Mouse (Mus musculus) MEL (cell line): ENCODE data around the gene Iqschfp. TPM values are rescaled to one million over a fixed set of nuclear protein-coding genes. Genes with fewer than 3 reads are reported as not detected.

Experiments used
- DNase-seq: peaks from one replicate; pipeline ENCODE4 v3.0.0; 2011; ENCODE audit warnings: low read depth, low spot score
- H3K27ac ChIP-seq: 2 replicates; pipeline ENCODE4 v1.5.1; 2012; ENCODE audit warnings: low read depth, mild to moderate bottlenecking, control low read depth, low read length, moderate library complexity; ENCODE audit not compliant: control insufficient read depth
- H3K27me3 ChIP-seq, 2 experiments: fragments of 150-350 bp in 1 of 2; sonication (generic) in 1 of 2; 2 replicates each; pipeline ENCODE4 v1.6.1; 2012; ENCODE audit warnings: low read length in 2 of 2, mild to moderate bottlenecking in 2 of 2, improper control_type of control experiment in 1 of 2, moderate library complexity in 1 of 2; ENCODE audit not compliant: insufficient read depth in 2 of 2, control insufficient read depth in 1 of 2
- H3K36me3 ChIP-seq, 2 experiments: 2 replicates each; pipeline ENCODE4 v1.6.1; 2012 to 2014; ENCODE audit warnings: low read length in 2 of 2, improper control_type of control experiment in 1 of 2, inconsistent platforms in 1 of 2, mild to moderate bottlenecking in 1 of 2; ENCODE audit not compliant: insufficient read depth in 2 of 2, control insufficient read depth in 1 of 2
- H3K4me1 ChIP-seq, 2 experiments: fragments of 150-350 bp in 1 of 2; sonication (generic) in 1 of 2; 2 replicates each; pipeline ENCODE4 v1.6.1; 2012; ENCODE audit warnings: low read length in 2 of 2, improper control_type of control experiment in 1 of 2, mild to moderate bottlenecking in 1 of 2; ENCODE audit not compliant: insufficient read depth in 2 of 2, control insufficient read depth in 1 of 2
- H3K4me3 ChIP-seq, 2 experiments: fragments of 150-350 bp in 1 of 2; sonication (generic) in 1 of 2; 2 replicates each; pipeline ENCODE4 v1.5.1; 2012; ENCODE audit warnings: low read depth in 2 of 2, low read length in 2 of 2, mild to moderate bottlenecking in 2 of 2, moderate library complexity in 2 of 2, control low read depth in 1 of 2, improper control_type of control experiment in 1 of 2; ENCODE audit not compliant: control insufficient read depth in 1 of 2, insufficient read depth in 1 of 2
- H3K79me2 ChIP-seq: 2 replicates; pipeline ENCODE4 v1.6.1; 2012; ENCODE audit warnings: mild to moderate bottlenecking, low read length, moderate library complexity; ENCODE audit not compliant: control insufficient read depth, poor library complexity, insufficient read depth
- H3K9ac ChIP-seq: 2 replicates; pipeline ENCODE4 v1.6.1; 2012; ENCODE audit warnings: low read depth, mild to moderate bottlenecking, control low read depth, low read length, moderate library complexity; ENCODE audit not compliant: control insufficient read depth, poor library complexity, severe bottlenecking
- H3K9me3 ChIP-seq: fragments of 150-350 bp; sonication (generic); replicated peaks from 2 replicates; pipeline ENCODE4 v1.6.1; 2012; ENCODE audit warnings: mild to moderate bottlenecking, low read length, improper control_type of control experiment, moderate library complexity; ENCODE audit not compliant: insufficient read depth
- BHLHE40 ChIP-seq: IDR thresholded peaks from 2 replicates; pipeline ENCODE4 v1.6.1; 2012; ENCODE audit warnings: low read depth, mild to moderate bottlenecking, inconsistent platforms, low read length, improper control_type of control experiment, borderline replicate concordance
- CHD1 ChIP-seq: IDR thresholded peaks from 2 replicates; pipeline ENCODE4 v1.6.1; 2012; ENCODE audit warnings: low read depth, mild to moderate bottlenecking, inconsistent platforms, low read length, improper control_type of control experiment
- CHD2 ChIP-seq: IDR thresholded peaks from 2 replicates; pipeline ENCODE4 v1.6.1; 2011; ENCODE audit warnings: low read length, improper control_type of control experiment
- E2F4 ChIP-seq: IDR thresholded peaks from 2 replicates; pipeline ENCODE4 v1.6.1; 2011; ENCODE audit warnings: low read depth, low read length, improper control_type of control experiment, borderline replicate concordance
- EP300 ChIP-seq, 2 experiments: IDR thresholded peaks; 2 replicates each; pipeline ENCODE4 v1.6.1; 2011; ENCODE audit warnings: improper control_type of control experiment in 2 of 2, low read length in 2 of 2, low read depth in 1 of 2, mild to moderate bottlenecking in 1 of 2
- ETS1 ChIP-seq: IDR thresholded peaks from 2 replicates; pipeline ENCODE4 v1.6.1; 2012; ENCODE audit warnings: low read depth, mild to moderate bottlenecking, inconsistent platforms, low read length, improper control_type of control experiment, moderate library complexity
- GATA1 ChIP-seq: IDR thresholded peaks from 2 replicates; pipeline ENCODE4 v1.6.1; 2011; ENCODE audit warnings: low read depth, low read length, improper control_type of control experiment
- KAT2A ChIP-seq: conservative IDR thresholded peaks from 2 replicates; pipeline ENCODE4 v1.6.1; 2012; ENCODE audit warnings: low read depth, low read length, improper control_type of control experiment, inconsistent platforms
- MAFK ChIP-seq: IDR thresholded peaks from 2 replicates; pipeline ENCODE4 v1.6.1; 2011; ENCODE audit warnings: low read depth, mild to moderate bottlenecking, low read length, improper control_type of control experiment, borderline replicate concordance
- MAX ChIP-seq: IDR thresholded peaks from 2 replicates; pipeline ENCODE4 v1.6.1; 2011; ENCODE audit warnings: low read length, improper control_type of control experiment
- MEF2A ChIP-seq: IDR thresholded peaks from 2 replicates; pipeline ENCODE4 v1.6.1; 2014; ENCODE audit warnings: low read depth, mild to moderate bottlenecking, inconsistent platforms, low read length, improper control_type of control experiment; ENCODE audit not compliant: poor library complexity, insufficient replicate concordance, severe bottlenecking; ENCODE audit errors: extremely low read depth
- MYB ChIP-seq: IDR thresholded peaks from 2 replicates; pipeline ENCODE4 v1.6.1; 2011; ENCODE audit warnings: mild to moderate bottlenecking, low read depth, low read length, improper control_type of control experiment
- NRF1 ChIP-seq: IDR thresholded peaks from 2 replicates; pipeline ENCODE4 v1.6.1; 2014; ENCODE audit warnings: low read depth, mild to moderate bottlenecking, inconsistent platforms, low read length, improper control_type of control experiment, moderate library complexity; ENCODE audit not compliant: poor library complexity, insufficient read depth, severe bottlenecking
- POLR2A ChIP-seq, 2 experiments: IDR thresholded peaks; 2 replicates each; pipeline ENCODE4 v1.6.1; 2011 to 2012; ENCODE audit warnings: low read length in 2 of 2, mild to moderate bottlenecking in 2 of 2, control low read depth in 1 of 2, improper control_type of control experiment in 1 of 2, low read depth in 1 of 2, moderate library complexity in 1 of 2; ENCODE audit not compliant: control insufficient read depth in 1 of 2, insufficient read depth in 1 of 2, poor library complexity in 1 of 2
- POLR2AphosphoS5 ChIP-seq: IDR thresholded peaks from 2 replicates; pipeline ENCODE4 v1.6.1; 2012; ENCODE audit warnings: low read depth, borderline replicate concordance, mild to moderate bottlenecking, inconsistent platforms, low read length, moderate library complexity, mixed read lengths
- RAD21 ChIP-seq: IDR thresholded peaks from 2 replicates; pipeline ENCODE4 v1.6.1; 2011; ENCODE audit warnings: mild to moderate bottlenecking, low read depth, low read length, improper control_type of control experiment
- RCOR1 ChIP-seq: IDR thresholded peaks from 2 replicates; pipeline ENCODE4 v1.6.1; 2012; ENCODE audit warnings: low read depth, mild to moderate bottlenecking, inconsistent platforms, low read length, improper control_type of control experiment
- TBP ChIP-seq: IDR thresholded peaks from 2 replicates; pipeline ENCODE4 v1.8.0; 2011; ENCODE audit warnings: low read depth, low read length, improper control_type of control experiment
- TCF12 ChIP-seq: IDR thresholded peaks from 2 replicates; pipeline ENCODE4 v1.6.1; 2014; ENCODE audit warnings: low read depth, mild to moderate bottlenecking, inconsistent platforms, low read length, improper control_type of control experiment, moderate library complexity
- USF1 ChIP-seq: IDR thresholded peaks from 2 replicates; pipeline ENCODE4 v1.6.1; 2014; ENCODE audit warnings: low read depth, mild to moderate bottlenecking, inconsistent platforms, low read length, improper control_type of control experiment, moderate library complexity
- ZMIZ1 ChIP-seq: IDR thresholded peaks from 2 replicates; pipeline ENCODE4 v1.6.1; 2012; ENCODE audit warnings: low read depth, mild to moderate bottlenecking, inconsistent platforms, low read length, improper control_type of control experiment, moderate library complexity
- ZNF384 ChIP-seq: IDR thresholded peaks from 2 replicates; pipeline ENCODE4 v1.6.1; 2012; ENCODE audit warnings: low read depth, mild to moderate bottlenecking, inconsistent platforms, low read length, improper control_type of control experiment
- polyA plus RNA-seq, 2 experiments: library from polyadenylated mRNA; stranded (reverse) in 1 of 2; unstranded in 1 of 2; fragments of >175 nt in 1 of 2; fragments of >200 nt in 1 of 2; gene quantifications; 2 replicates each; pipeline versions ENCODE4 v1.2.1 to v1.2.4; 2012; ENCODE audit warnings: low replicate concordance in 2 of 2, low read depth in 1 of 2; ENCODE audit not compliant: insufficient read length in 2 of 2, insufficient read depth in 1 of 2, missing spikeins in 1 of 2
- total RNA-seq: library from RNA; depleted of rRNA; stranded (reverse); fragments of 300-350 nt; gene quantifications from 2 replicates; pipeline ENCODE4 v1.2.3, GENCODE M21; 2012

Iqschfp gene
- total and polyA plus RNA-seq, 3 experiments, result not detected

DNA sequence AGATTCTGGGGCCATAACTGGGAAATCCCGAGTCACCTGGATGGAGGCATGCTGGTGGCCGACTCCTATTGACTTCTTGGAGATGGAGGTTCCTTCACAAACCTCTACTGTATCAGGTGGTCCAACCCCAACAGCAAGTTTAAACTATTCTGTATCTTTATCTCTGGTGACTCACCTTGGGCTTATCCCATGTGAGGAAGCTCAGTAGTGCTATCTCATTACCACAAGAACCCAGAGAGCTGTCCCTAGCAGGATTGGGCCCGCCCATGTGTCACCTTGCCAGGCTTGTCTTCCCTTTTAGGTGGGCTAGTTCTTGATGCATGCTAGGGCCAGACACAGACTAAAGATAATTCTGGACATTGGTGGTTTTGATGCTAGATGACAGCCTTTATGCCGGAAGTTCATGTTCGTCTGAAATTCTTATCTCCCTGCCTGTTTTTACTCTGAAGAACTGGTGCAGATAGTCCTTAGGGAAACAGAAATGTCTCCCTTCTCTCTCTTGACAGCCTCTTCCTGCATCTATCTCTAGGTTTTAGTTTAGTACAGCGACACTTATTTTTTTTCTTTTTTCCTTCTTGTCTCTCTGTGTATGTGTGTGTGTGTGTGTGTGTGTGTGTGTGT, 607.6 kb downstream of the Iqschfp start (continued):
- TF ChIP-seq E2F4 (no peak), MAFK (no peak; the same call in 1 of the 2 replicates), KAT2A (no peak)

DNA sequence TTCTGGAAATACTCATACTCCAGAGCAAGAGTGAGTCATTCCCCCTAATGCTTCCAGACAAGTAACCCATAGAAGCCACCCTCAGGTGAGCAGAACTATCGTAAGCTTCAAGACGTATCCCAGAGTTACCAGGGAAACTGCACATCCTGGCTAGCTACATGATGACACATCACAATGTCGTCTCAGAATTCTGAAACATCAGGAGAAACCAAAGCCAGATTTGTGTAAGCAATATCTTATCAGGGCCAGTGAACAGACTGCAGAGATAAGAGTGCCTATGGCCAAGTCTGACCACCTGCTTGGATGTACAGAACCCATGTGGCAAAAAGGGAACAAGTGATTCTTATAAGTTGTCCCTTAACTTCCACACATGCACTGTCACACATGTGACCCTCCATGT, 612.8 kb downstream of the Iqschfp start:
- TF ChIP-seq ZNF384 (no peak), MEF2A (no peak), RCOR1 (peak; percentile 66), GATA1 (peak; percentile 48), POLR2A (IDR thresholded peaks at IDR 0.05; ENCODE audit: control insufficient read depth in 1 of 2, insufficient read depth in 1 of 2, low read depth in 1 of 2, low read length in 2 of 2, poor library complexity in 1 of 2) (no peak), CHD1 (no peak)
- H3K4me3 ChIP-seq, result no peak overlapping the region
- peaks cover 28 to 43% of the 10 kb centered on the region in 2 experiments for H3K4me1 ChIP-seq
- no peak for DNase-seq
- no peaks in the 10 kb centered on the region for H3K9me3 ChIP-seq
- peaks cover 0 to 45% of the 10 kb centered on the region in 2 experiments; a peak in 3 of 4 replicates for H3K36me3 ChIP-seq
- no peak overlapping the region for H3K27ac ChIP-seq
- H3K9ac ChIP-seq, result no peak overlapping the region
- no peaks in the 10 kb centered on the region for H3K27me3 ChIP-seq
- peaks cover 1% of the 10 kb centered on the region; the same call in 1 of the 2 replicates for H3K79me2 ChIP-seq

DNA sequence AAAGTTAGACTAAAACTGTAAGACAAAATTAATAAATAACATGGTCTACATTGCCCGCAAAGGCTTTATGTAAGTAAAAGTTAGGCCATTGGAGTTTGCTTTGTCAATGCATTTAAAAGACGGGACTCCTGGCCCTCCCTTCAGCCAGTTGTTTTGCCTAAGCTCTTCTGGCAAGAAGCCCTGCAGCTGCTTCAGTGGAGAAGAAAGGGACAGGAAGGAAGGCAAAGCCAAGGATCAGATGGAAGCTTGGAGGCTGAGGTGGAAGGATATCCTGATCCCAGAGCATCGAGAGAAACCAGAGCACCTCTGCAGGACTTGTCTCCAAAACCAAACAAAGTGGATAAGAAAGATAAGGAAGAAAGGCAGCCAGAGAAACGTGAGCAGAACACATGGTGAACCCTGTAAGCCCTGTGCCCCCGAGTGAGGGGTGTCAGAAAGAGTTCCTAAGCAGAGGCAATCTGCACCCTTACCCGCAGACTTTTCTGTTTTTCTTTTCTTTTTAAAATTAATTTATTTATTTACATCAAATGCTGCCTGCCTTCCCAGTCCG, 614.8 kb downstream of the Iqschfp start:
- Histone ChIP-seq H3K9me3 (no peaks in the 10 kb centered on the region), H3K27me3 (no peaks in the 10 kb centered on the region), H3K9ac (no peak overlapping the region), H3K36me3 (peaks cover 0 to 43% of the 10 kb centered on the region in 2 experiments; a peak in 3 of 4 replicates), H3K4me3 (no peak overlapping the region), H3K27ac (no peak overlapping the region; the same call in 1 of the 2 replicates), H3K4me1 (peaks cover 26 to 40% of the 10 kb centered on the region in 2 experiments), H3K79me2 (0 out of 2 replicates have a peak, but pooled peaks cover 1% of the 10 kb centered on the region)
- DNase-seq, result peak; percentile 18
- TF ChIP-seq RAD21 (no peak), POLR2AphosphoS5 (no peak), E2F4 (no peak), BHLHE40 (peak; percentile 91), TCF12 (no peak), ZMIZ1 (no peak), USF1 (no peak), CHD2 (no peak), NRF1 (no peak), EP300 (IDR thresholded peaks at IDR 0.05; ENCODE audit: low read depth in 1 of 2, low read length in 2 of 2) (peak in 1 of 2 experiments; percentile 30; a peak in 1 of 4 replicates), MYB (no peak), MEF2A (no peak), ZNF384 (no peak), KAT2A (no peak), CHD1 (no peak), TBP (no peak), ETS1 (peak; percentile 49; the same call in 1 of the 2 replicates), MAX (no peak)
